Mouse (Mus musculus) liver, adult 2 months (tissue): Measurements from ENCODE around the gene Retreg1.

Source experiments
- CTCF ChIP-seq: fragments of 200-500 bp; IDR thresholded peaks from 2 replicates; pipeline ENCODE4 v1.5.1; 2011; ENCODE audit warnings: low read depth, low read length, control low read depth
- POLR2A ChIP-seq: fragments of 200-500 bp; IDR thresholded peaks from 2 replicates; pipeline ENCODE4 v1.6.1; 2011; ENCODE audit warnings: low read length, control low read depth; ENCODE audit not compliant: insufficient read depth; ENCODE audit errors: extremely low read depth

GRCm38 (mm10) chr15:25914160-25914559, 71.2 kb downstream of the Retreg1 start:
- TF ChIP-seq CTCF: no peak
- TF ChIP-seq POLR2A: no peak
